Mouse (Mus musculus) B cell, adult 62 days (primary cell): ENCODE results near the gene Otx2. TPM values are rescaled to one million over a fixed set of nuclear protein-coding genes. Genes with fewer than 3 reads are reported as not detected.

ENCODE experiments used
- total RNA-seq: library from RNA; stranded (reverse); gene quantifications from 4 replicates; pipeline ENCODE4 v1.2.4, GENCODE M21; 2023

Gene Otx2
- total RNA-seq: not detected in 4 replicates

GRCm38 (mm10) chr14:48673541-48673940 lies at the start of gene Otx2:
Otx2 (minus strand) TSS chr14:48673819.

Other genes with a start within 250 kb of the Otx2 start
- gene Tmem260, start 227.7 kb downstream of the Otx2 start, total RNA-seq: 21.9 to 26.1 TPM (median 24.7 TPM) in 4 replicates